Mouse (Mus musculus) hindbrain, postnatal 0 days (tissue): ENCODE measurements at regions not wholly inside any gene's neighbourhood (a gene's known extent, or its start where the extent isn't known, plus 50 kb on each side); places are given as distances from the start of the nearest gene placed in this dataset.
A peak's percentile ranks its signal among the peaks of the same experiment; 100 is the strongest.

Source experiments
- ATAC-seq: fragments of 200-750 bp; cut with Nextera tagmentation; 2 replicates; pipeline ENCODE4 v1.8.0; 2017; ENCODE audit warnings: mild to moderate bottlenecking, moderate TSS enrichment, moderate library complexity
- DNase-seq: peaks from one replicate; pipeline ENCODE4 v3.0.0-alpha.2; 2015; ENCODE audit warnings: low spot score
- H3K27ac ChIP-seq: fragments of 300-500 bp; sonication (generic); 2 replicates; pipeline ENCODE4 v1.5.1; 2014; ENCODE audit warnings: mild to moderate bottlenecking
- H3K27me3 ChIP-seq: fragments of 300-500 bp; sonication (generic); 2 replicates; pipeline ENCODE4 v1.6.1; 2014; ENCODE audit warnings: low read length, mixed read lengths; ENCODE audit not compliant: insufficient read depth
- H3K36me3 ChIP-seq: fragments of 300-500 bp; sonication (generic); 2 replicates; pipeline ENCODE4 v1.6.1; 2014; ENCODE audit warnings: low read length, mixed read lengths; ENCODE audit not compliant: insufficient read depth
- H3K4me1 ChIP-seq: fragments of 300-500 bp; sonication (generic); 2 replicates; pipeline ENCODE4 v1.6.1; 2014; ENCODE audit warnings: antibody characterized with exemption, low read length, mixed read lengths; ENCODE audit not compliant: insufficient read depth
- H3K4me2 ChIP-seq: fragments of 300-500 bp; sonication (generic); 2 replicates; pipeline ENCODE4 v1.6.1; 2014; ENCODE audit warnings: low read depth, mild to moderate bottlenecking, low read length, moderate library complexity, mixed read lengths
- H3K4me3 ChIP-seq: fragments of 300-500 bp; sonication (generic); 2 replicates; pipeline ENCODE4 v1.5.1; 2014; ENCODE audit warnings: low read length
- H3K9ac ChIP-seq: fragments of 300-500 bp; sonication (generic); replicated peaks from 2 replicates; pipeline ENCODE4 v1.6.1; 2014; ENCODE audit warnings: mild to moderate bottlenecking, low read length, moderate library complexity, mixed read lengths
- H3K9me3 ChIP-seq: fragments of 300-500 bp; sonication (generic); 2 replicates; pipeline ENCODE4 v1.6.1; 2016; ENCODE audit warnings: low read length, mixed read lengths
- CTCF ChIP-seq: IDR thresholded peaks from 2 replicates; pipeline ENCODE4 v1.5.1; 2016; ENCODE audit warnings: antibody characterized with exemption, control low read depth, low read depth
- WGBS: fragments of 180-500 bp; shearing (Covaris S2); extraction: QIAGEN DNeasy Blood & Tissue Kit; methylation state at CpG from one replicate; pipeline ENCODE4 v1.1.7; 2014; 5-methylcytosine and 5-hydroxymethylcytosine counted together

GRCm38 (mm10) chr14:106669281-106669680 lies 563.3 kb downstream of the Trim52 start:
- no peak overlapping the region for H3K4me3 ChIP-seq
- H3K4me1 ChIP-seq, result no peaks in the 10 kb centered on the region
- H3K27ac ChIP-seq, result no peak overlapping the region
- H3K9ac ChIP-seq, result no peak overlapping the region
- ATAC-seq (no peak), DNase-seq (no peak)
- no peak for TF ChIP-seq CTCF
- no peak overlapping the region for H3K4me2 ChIP-seq
- WGBS, result 31% methylated on average over 4 of the region's 4 CpGs
- no peaks in the 10 kb centered on the region for H3K27me3 ChIP-seq
- H3K9me3 ChIP-seq, result no peaks in the 10 kb centered on the region
- H3K36me3 ChIP-seq, result no peaks in the 10 kb centered on the region

- Histone ChIP-seq H3K27ac (no peak overlapping the region), H3K27me3 (no peaks in the 10 kb centered on the region), H3K4me3 (no peak overlapping the region), H3K4me2 (no peak overlapping the region), H3K36me3 (no peaks in the 10 kb centered on the region), H3K4me1 (no peaks in the 10 kb centered on the region), H3K9me3 (no peaks in the 10 kb centered on the region), H3K9ac (no peak overlapping the region)
- no peak for DNase-seq
- 73% methylated on average over 2 of the region's 2 CpGs for WGBS
- no peak for TF ChIP-seq CTCF
- ATAC-seq, result no peak
These were observed 572.0 kb downstream of the Trim52 start for GRCm38 (mm10) chr14:106677970-106678369.

GRCm38 (mm10) chr14:106681193-106681592 lies 575.2 kb downstream of the Trim52 start:
- 86% methylated on average over 4 of the region's 4 CpGs for WGBS
- Histone ChIP-seq H3K27me3 (no peaks in the 10 kb centered on the region), H3K4me3 (no peak overlapping the region), H3K9me3 (no peaks in the 10 kb centered on the region), H3K36me3 (no peaks in the 10 kb centered on the region), H3K9ac (no peak overlapping the region), H3K27ac (no peak overlapping the region), H3K4me1 (no peaks in the 10 kb centered on the region), H3K4me2 (no peak overlapping the region)
- TF ChIP-seq CTCF, result no peak
- no peak for DNase-seq
- no peak for ATAC-seq

- no peaks in the 10 kb centered on the region for H3K4me1 ChIP-seq
- no peak for DNase-seq
- H3K9me3 ChIP-seq, result no peaks in the 10 kb centered on the region
- no peaks in the 10 kb centered on the region for H3K36me3 ChIP-seq
- no peak overlapping the region for H3K9ac ChIP-seq
- no peak overlapping the region for H3K4me2 ChIP-seq
- no peak overlapping the region for H3K4me3 ChIP-seq
- WGBS, result 83% methylated on average over 3 of the region's 3 CpGs
- no peak overlapping the region for H3K27ac ChIP-seq
- no peak for ATAC-seq
- no peak for TF ChIP-seq CTCF
- no peaks in the 10 kb centered on the region for H3K27me3 ChIP-seq
These were observed 581.4 kb downstream of the Trim52 start for GRCm38 (mm10) chr14:106687361-106687760.

- Histone ChIP-seq H3K27ac (no peak overlapping the region), H3K4me2 (no peak overlapping the region), H3K9me3 (no peaks in the 10 kb centered on the region), H3K27me3 (no peaks in the 10 kb centered on the region), H3K9ac (no peak overlapping the region), H3K36me3 (no peaks in the 10 kb centered on the region), H3K4me3 (no peak overlapping the region), H3K4me1 (no peaks in the 10 kb centered on the region)
- TF ChIP-seq CTCF, result no peak
- 92% methylated on average over 2 of the region's 2 CpGs for WGBS
- DNase-seq, result no peak
- ATAC-seq, result no peak
These were observed 608.0 kb downstream of the Trim52 start for GRCm38 (mm10) chr14:106714020-106714419.

GRCm38 (mm10) chr14:106733825-106734224 lies 627.8 kb downstream of the Trim52 start:
- no peak overlapping the region for H3K4me3 ChIP-seq
- H3K4me2 ChIP-seq, result no peak overlapping the region
- 52% methylated on average over 4 of the region's 4 CpGs for WGBS
- no peaks in the 10 kb centered on the region for H3K36me3 ChIP-seq
- no peak for DNase-seq
- H3K27ac ChIP-seq, result no peak overlapping the region
- H3K9ac ChIP-seq, result no peak overlapping the region
- H3K9me3 ChIP-seq, result no peaks in the 10 kb centered on the region
- no peaks in the 10 kb centered on the region for H3K27me3 ChIP-seq
- no peaks in the 10 kb centered on the region for H3K4me1 ChIP-seq
- TF ChIP-seq CTCF, result no peak
- ATAC-seq, result no peak

GRCm38 (mm10) chr14:106740857-106741256 lies 634.9 kb downstream of the Trim52 start:
- 0 out of 2 replicates have a peak, but pooled peaks have one; percentile 49 for ATAC-seq
- H3K9ac ChIP-seq, result no peak overlapping the region
- DNase-seq, result peak; percentile 36
- H3K27ac ChIP-seq, result no peak overlapping the region
- no peak for TF ChIP-seq CTCF
- no peaks in the 10 kb centered on the region for H3K4me1 ChIP-seq
- no peaks in the 10 kb centered on the region for H3K36me3 ChIP-seq
- no peak overlapping the region for H3K4me3 ChIP-seq
- no peak overlapping the region for H3K4me2 ChIP-seq
- no peaks in the 10 kb centered on the region for H3K27me3 ChIP-seq
- H3K9me3 ChIP-seq, result no peaks in the 10 kb centered on the region
